Mouse (Mus musculus): ENCODE results near the gene Slc22a23.

The Slc22a23 gene

GRCm38 (mm10) chr13:34133326-34134071 lies 211.5 kb downstream of the Slc22a23 start:
- DNase-seq (ENCODE audit: low read depth, low spot score): no peak

GRCm38 (mm10) chr13:34132875-34133274 lies 212.1 kb downstream of the Slc22a23 start:
- DNase-seq (ENCODE audit: low read depth, low spot score): no peak

- no peak for DNase-seq (ENCODE audit: low read depth, low spot score)
Observed at GRCm38 (mm10) chr13:34132299-34132698, 212.7 kb downstream of the Slc22a23 start.

- DNase-seq (ENCODE audit: low read depth, low spot score): no peak
Observed at GRCm38 (mm10) chr13:34131708-34132060, 213.3 kb downstream of the Slc22a23 start.

- no peak for DNase-seq (ENCODE audit: low read depth, low spot score)
Observed at GRCm38 (mm10) chr13:34131011-34131707, 213.8 kb downstream of the Slc22a23 start.

GRCm38 (mm10) chr13:34130226-34130731 lies 214.7 kb downstream of the Slc22a23 start, which contains the start of gene Tubb2b:
TSS of gene Tubb2b (minus strand) at chr13:34130466.
- no peak for DNase-seq (ENCODE audit: low read depth, low spot score)

- no peak for DNase-seq (ENCODE audit: low read depth, low spot score)
Observed at GRCm38 (mm10) chr13:34129485-34130225, 215.3 kb downstream of the Slc22a23 start.

Data from c-Kit-negative CD71-positive TER-119-positive erythroid progenitor cells, embryonic 14.5 days (primary cell).